Mouse (Mus musculus) stomach, embryonic 16.5 days (tissue): ENCODE measurements around the gene Ccdc130. TPM values are rescaled to one million over a fixed set of nuclear protein-coding genes. Genes with fewer than 3 reads are reported as not detected.

ENCODE experiments used
- ATAC-seq: fragments of 200-750 bp; cut with Nextera tagmentation; 2 replicates; pipeline ENCODE4 v1.8.0; 2017; ENCODE audit warnings: moderate number of reproducible peaks, moderate TSS enrichment; ENCODE audit not compliant: insufficient read depth, low FRiP score
- H3K27ac ChIP-seq: fragments of 300-500 bp; sonication (generic); 2 replicates; pipeline ENCODE4 v1.5.1; 2014; ENCODE audit warnings: low read length
- H3K27me3 ChIP-seq: fragments of 300-500 bp; sonication (generic); 2 replicates; pipeline ENCODE4 v1.6.1; 2014; ENCODE audit warnings: low read length, control low read depth, mixed read lengths; ENCODE audit not compliant: control insufficient read depth, insufficient read depth
- H3K36me3 ChIP-seq: fragments of 300-500 bp; sonication (generic); 2 replicates; pipeline ENCODE4 v1.6.1; 2014; ENCODE audit warnings: low read length; ENCODE audit not compliant: control insufficient read depth, insufficient read depth
- H3K4me1 ChIP-seq: fragments of 300-500 bp; sonication (generic); 2 replicates; pipeline ENCODE4 v1.6.1; 2014; ENCODE audit warnings: low read length, control low read depth, mixed read lengths; ENCODE audit not compliant: control insufficient read depth, insufficient read depth
- H3K4me2 ChIP-seq: fragments of 300-500 bp; sonication (generic); 2 replicates; pipeline ENCODE4 v1.6.1; 2014; ENCODE audit warnings: low read depth, low read length, mixed read lengths
- H3K4me3 ChIP-seq: fragments of 300-500 bp; sonication (generic); replicated peaks from 2 replicates; pipeline ENCODE4 v1.5.1; 2014; ENCODE audit warnings: mild to moderate bottlenecking, low read length
- H3K9ac ChIP-seq: fragments of 300-500 bp; sonication (generic); 2 replicates; pipeline ENCODE4 v1.6.1; 2014; ENCODE audit warnings: low read length
- H3K9me3 ChIP-seq: fragments of 300-500 bp; sonication (generic); replicated peaks from 2 replicates; pipeline ENCODE4 v1.6.1; 2016; ENCODE audit warnings: low read length, control low read depth; ENCODE audit not compliant: control insufficient read depth
- WGBS: fragments of 180-500 bp; shearing (Covaris S2); extraction: QIAGEN DNeasy Blood & Tissue Kit; methylation state at CpG from one replicate; pipeline ENCODE4 v1.1.7; 2014; 5-methylcytosine and 5-hydroxymethylcytosine counted together
- polyA plus RNA-seq: library from polyadenylated mRNA; unstranded; fragments of >200 nt; fragmentation: Nextera tagmentation; extraction: Ambion mirVana; gene quantifications from 2 replicates; pipeline ENCODE4 v1.2.1, GENCODE M21; 2015

Ccdc130 gene
- polyA plus RNA-seq, 1 experiment from 2014 or later: 19.0 TPM

DNA sequence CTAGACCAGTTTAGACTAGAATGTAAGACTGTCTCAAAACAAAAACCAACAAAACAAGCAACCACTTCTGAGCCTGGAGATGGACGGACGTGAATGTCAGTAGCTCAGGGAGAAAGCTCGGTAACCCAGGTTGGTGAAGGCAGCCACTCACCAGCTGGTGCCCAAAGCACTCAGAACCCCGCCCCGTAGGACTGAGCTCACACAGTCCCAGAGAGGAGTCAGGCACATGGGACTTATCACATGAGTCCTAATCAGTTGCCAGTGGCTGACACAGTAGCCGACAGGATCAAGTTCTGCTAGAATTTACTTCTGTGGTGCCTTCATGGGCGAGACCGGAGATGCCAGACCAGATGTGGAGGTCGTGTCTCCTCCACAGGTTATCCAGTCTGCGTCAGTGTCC, 10.6 kb upstream of the Ccdc130 start:
- Histone ChIP-seq H3K27ac (no peak overlapping the region), H3K36me3 (no peaks in the 10 kb centered on the region), H3K4me1 (peaks cover 5% of the 10 kb centered on the region; the same call in 1 of the 2 replicates), H3K9ac (no peak overlapping the region), H3K4me2 (no peak overlapping the region), H3K27me3 (no peaks in the 10 kb centered on the region), H3K4me3 (no peak overlapping the region), H3K9me3 (no peaks in the 10 kb centered on the region)
- WGBS: 71% methylated on average over 10 of the region's 10 CpGs
- ATAC-seq: no peak

DNA sequence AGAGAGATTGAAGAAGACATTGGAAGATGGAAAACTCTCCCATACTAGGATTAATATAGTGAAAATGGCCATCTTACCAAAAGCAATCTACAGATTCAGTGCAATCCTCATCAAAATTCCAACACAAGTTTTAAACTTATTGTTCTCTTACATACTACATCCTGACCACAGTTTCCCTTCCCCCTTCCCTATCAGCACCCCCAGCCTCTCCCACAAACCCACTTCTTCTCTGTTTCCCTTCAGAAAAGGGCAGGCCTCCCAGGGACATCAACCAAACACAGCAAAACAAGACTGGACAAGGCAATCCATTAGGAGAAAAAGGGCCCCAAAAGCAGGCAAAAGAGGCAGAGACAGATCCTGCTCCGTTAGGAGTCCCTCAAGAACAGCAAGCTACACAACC, 6.3 kb upstream of the Ccdc130 start:
- no peaks in the 10 kb centered on the region for H3K36me3 ChIP-seq
- no peaks in the 10 kb centered on the region for H3K27me3 ChIP-seq
- H3K9me3 ChIP-seq: no peaks in the 10 kb centered on the region
- H3K9ac ChIP-seq: no peak overlapping the region
- H3K27ac ChIP-seq: no peak overlapping the region
- H3K4me1 ChIP-seq: no peaks in the 10 kb centered on the region
- no peak for ATAC-seq
- H3K4me2 ChIP-seq: no peak overlapping the region
- WGBS: 60% methylated on average over 1 of the region's 1 CpGs
- no peak overlapping the region for H3K4me3 ChIP-seq

DNA sequence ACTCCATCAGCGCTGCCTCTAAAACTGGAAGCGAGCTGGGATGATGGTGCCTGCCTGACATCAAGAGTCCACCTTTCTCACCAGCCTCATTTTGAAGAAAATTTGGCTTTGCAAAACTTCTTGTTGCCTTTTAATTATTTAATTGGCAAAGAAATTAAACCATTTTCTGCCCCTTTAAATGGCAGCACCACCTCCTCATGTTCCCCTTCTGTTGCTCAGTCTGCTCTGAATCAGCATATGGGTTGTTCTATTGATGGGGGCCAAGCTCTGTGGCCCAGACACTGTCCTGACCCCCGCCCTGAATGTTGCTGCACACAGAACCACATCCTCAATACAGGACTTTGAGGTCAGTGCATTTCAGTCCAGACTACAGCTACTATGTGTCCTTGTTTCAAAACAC, 3.8 kb upstream of the Ccdc130 start:
- ATAC-seq: no peak
- Histone ChIP-seq H3K4me1 (0 out of 2 replicates have a peak, but pooled peaks cover 6% of the 10 kb centered on the region), H3K36me3 (no peaks in the 10 kb centered on the region), H3K9me3 (no peaks in the 10 kb centered on the region), H3K4me2 (no peak overlapping the region), H3K27me3 (no peaks in the 10 kb centered on the region), H3K9ac (no peak overlapping the region), H3K27ac (no peak overlapping the region), H3K4me3 (no peak overlapping the region)
- 78% methylated on average over 3 of the region's 3 CpGs for WGBS

DNA sequence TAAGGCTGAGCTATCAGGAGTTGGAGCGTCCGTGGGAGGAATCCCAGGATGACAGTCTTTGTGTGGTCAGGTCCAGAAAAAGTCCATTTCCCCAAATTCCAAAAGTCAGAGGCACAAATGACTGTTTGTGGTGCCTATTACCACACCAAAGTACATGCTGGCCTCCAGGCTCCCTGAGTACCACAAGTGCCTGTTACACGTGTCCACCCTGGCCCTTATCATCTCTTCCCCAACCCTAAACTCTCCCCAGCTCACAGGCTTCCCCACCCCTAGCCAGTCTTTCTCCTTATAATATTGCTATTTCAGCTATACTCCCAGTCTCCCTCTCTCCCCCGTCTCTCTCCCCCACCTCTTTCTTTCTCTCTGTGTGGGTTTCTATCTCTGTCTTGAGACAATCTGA, 2.1 kb upstream of the Ccdc130 start:
- 81% methylated on average over 4 of the region's 4 CpGs for WGBS
- H3K9me3 ChIP-seq: no peaks in the 10 kb centered on the region
- ATAC-seq: no peak
- no peak overlapping the region for H3K27ac ChIP-seq
- H3K4me1 ChIP-seq: 0 out of 2 replicates have a peak, but pooled peaks cover 6% of the 10 kb centered on the region
- H3K4me2 ChIP-seq: no peak overlapping the region
- no peaks in the 10 kb centered on the region for H3K27me3 ChIP-seq
- no peak overlapping the region for H3K9ac ChIP-seq
- no peaks in the 10 kb centered on the region for H3K36me3 ChIP-seq
- no peak overlapping the region for H3K4me3 ChIP-seq

- WGBS: 92% methylated on average over 4 of the region's 4 CpGs
- ATAC-seq: no peak
- no peaks in the 10 kb centered on the region for H3K27me3 ChIP-seq
- peaks cover 26% of the 10 kb centered on the region for H3K36me3 ChIP-seq
- H3K9me3 ChIP-seq: no peaks in the 10 kb centered on the region
- H3K4me3 ChIP-seq: no peak overlapping the region
- no peak overlapping the region for H3K4me2 ChIP-seq
- no peak overlapping the region for H3K27ac ChIP-seq
- H3K4me1 ChIP-seq: peaks cover 13% of the 10 kb centered on the region
- no peak overlapping the region for H3K9ac ChIP-seq
These were observed 9.1 kb downstream of the Ccdc130 start for GRCm38 (mm10) chr8:84261098-84261497.

GRCm38 (mm10) chr8:84256822-84257610, 13.2 kb downstream of the Ccdc130 start, which contains the start of gene Mri1:
Gene Mri1 (minus strand): TSS chr8:84257326.
- Histone ChIP-seq H3K36me3 (peaks cover 19% of the 10 kb centered on the region; the same call in 1 of the 2 replicates), H3K9me3 (no peaks in the 10 kb centered on the region), H3K4me3 (peak within 1 kb of the TSS; percentile 73), H3K4me2 (peak within 1 kb of the TSS; percentile 87), H3K4me1 (peaks cover 17% of the 10 kb centered on the region), H3K27ac (peak within 1 kb of the TSS; percentile 92), H3K9ac (peak within 1 kb of the TSS; percentile 86), H3K27me3 (no peaks in the 10 kb centered on the region)
- peak; percentile 84 for ATAC-seq
- WGBS: under 1% methylated on average over 64 of the region's 64 CpGs

GRCm38 (mm10) chr8:84256458-84256821, 13.7 kb downstream of the Ccdc130 start:
- Histone ChIP-seq H3K9me3 (no peaks in the 10 kb centered on the region), H3K4me2 (peak overlapping the region; percentile 87), H3K9ac (peak overlapping the region; percentile 86), H3K4me1 (peaks cover 17% of the 10 kb centered on the region), H3K4me3 (peak overlapping the region; percentile 73), H3K27ac (peak overlapping the region; percentile 92), H3K27me3 (no peaks in the 10 kb centered on the region), H3K36me3 (peaks cover 21% of the 10 kb centered on the region; the same call in 1 of the 2 replicates)
- peak; percentile 65; the same call in 1 of the 2 replicates for ATAC-seq
- 11% methylated on average over 6 of the region's 6 CpGs for WGBS

- H3K4me3 ChIP-seq: peak overlapping the region; percentile 73
- H3K9me3 ChIP-seq: no peaks in the 10 kb centered on the region
- H3K27ac ChIP-seq: peak overlapping the region; percentile 92
- WGBS: 76% methylated on average over 3 of the region's 3 CpGs
- peak overlapping the region; percentile 87 for H3K4me2 ChIP-seq
- H3K9ac ChIP-seq: peak overlapping the region; percentile 86; the same call in 1 of the 2 replicates
- H3K4me1 ChIP-seq: peaks cover 17% of the 10 kb centered on the region
- ATAC-seq: no peak
- H3K36me3 ChIP-seq: peaks cover 26% of the 10 kb centered on the region; the same call in 1 of the 2 replicates
- H3K27me3 ChIP-seq: no peaks in the 10 kb centered on the region
These were observed 14.3 kb downstream of the Ccdc130 start for GRCm38 (mm10) chr8:84255858-84256257.
